Mouse (Mus musculus) gastrocnemius, postnatal 36 days (tissue): ENCODE measurements around the gene Lingo4. TPM values are rescaled to one million over a fixed set of nuclear protein-coding genes. Genes with fewer than 3 reads are reported as not detected.

Experiments used
- DNase-seq, 2 experiments: peaks; one replicate each; pipeline ENCODE4 v3.0.0; 2022
- intact Hi-C: fragments of 180-260 bp; cut with DNase I; formaldehyde crosslinking; loops from one replicate; pipeline ENCODE4 v1.15.1; 2025
- total RNA-seq, 2 experiments: library from RNA; stranded (reverse); gene quantifications; 2 replicates each; pipeline ENCODE4 v1.2.3; 2021

Gene Lingo4
- total RNA-seq, 2 experiments from 2014 or later: 0.15 to 0.26 TPM

GRCm38 (mm10) chr3:94383476-94383875, 14.8 kb upstream of the Lingo4 start:
- intact Hi-C loops: no loop called here
- no peak for DNase-seq

DNA sequence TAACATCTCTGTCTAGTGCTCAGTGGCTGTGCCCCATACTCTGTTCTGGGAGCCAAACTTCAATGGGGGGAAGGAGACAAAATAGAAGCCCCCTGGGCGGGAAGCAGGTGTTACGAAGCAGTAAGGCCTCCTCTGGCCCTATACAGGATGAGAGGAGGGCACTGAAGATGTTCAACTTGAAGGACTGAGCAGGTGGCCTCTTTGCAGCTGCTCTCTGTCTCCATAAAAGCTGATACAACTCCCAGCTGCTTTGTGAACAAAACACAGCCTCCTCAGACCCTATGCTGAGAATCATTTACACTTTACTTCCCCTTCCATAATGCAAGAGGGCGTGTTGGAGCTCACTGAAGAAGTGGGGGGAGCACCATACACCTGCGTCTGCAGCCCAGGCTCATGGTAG, 11.6 kb upstream of the Lingo4 start:
- intact Hi-C loops: no loop called here
- DNase-seq: no peak

DNA sequence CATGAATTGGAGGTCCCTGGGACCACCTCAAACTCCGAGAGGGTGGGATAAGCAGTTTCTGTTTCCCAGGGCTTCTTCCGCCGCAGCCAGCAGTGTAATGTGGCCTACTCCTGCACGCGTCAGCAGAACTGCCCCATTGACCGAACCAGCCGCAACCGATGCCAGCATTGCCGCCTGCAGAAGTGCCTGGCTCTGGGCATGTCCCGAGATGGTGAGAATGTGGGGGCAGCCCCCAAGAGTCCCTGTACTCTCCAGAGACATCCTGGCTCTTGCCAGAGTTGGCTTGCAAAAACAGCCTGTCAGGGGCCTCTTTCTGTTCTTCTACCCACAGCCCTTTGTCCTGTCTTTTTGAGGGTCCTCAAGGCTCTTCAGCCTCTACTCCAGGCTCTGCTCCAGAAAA, 10.9 kb upstream of the Lingo4 start:
- no peak for DNase-seq
- intact Hi-C loops: no loop called here

DNA sequence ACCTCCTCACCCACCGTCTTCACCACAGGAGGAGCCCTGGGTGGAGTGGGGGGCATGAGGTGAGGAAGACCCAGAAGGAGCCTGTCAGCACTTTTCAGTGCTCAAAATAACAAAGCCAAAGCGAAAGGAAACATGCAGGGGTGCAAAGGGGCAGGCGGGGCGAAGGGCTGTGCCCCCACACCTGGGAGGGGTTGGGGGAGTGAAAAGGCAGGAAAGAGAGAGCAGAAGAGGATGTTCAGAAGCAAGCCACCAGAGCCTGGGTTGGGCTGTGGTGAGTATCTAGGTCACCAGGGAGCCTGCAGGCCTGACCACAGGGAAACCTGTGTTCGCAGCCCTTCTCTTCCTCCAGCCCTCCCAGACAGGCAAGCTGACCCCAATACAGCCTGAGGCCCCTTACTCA, 10.3 kb upstream of the Lingo4 start:
- DNase-seq: no peak
- intact Hi-C loops: no loop called here

- intact Hi-C loops: no loop called here
- DNase-seq: no peak
Observed at GRCm38 (mm10) chr3:94389420-94389819, 8.9 kb upstream of the Lingo4 start.

DNA sequence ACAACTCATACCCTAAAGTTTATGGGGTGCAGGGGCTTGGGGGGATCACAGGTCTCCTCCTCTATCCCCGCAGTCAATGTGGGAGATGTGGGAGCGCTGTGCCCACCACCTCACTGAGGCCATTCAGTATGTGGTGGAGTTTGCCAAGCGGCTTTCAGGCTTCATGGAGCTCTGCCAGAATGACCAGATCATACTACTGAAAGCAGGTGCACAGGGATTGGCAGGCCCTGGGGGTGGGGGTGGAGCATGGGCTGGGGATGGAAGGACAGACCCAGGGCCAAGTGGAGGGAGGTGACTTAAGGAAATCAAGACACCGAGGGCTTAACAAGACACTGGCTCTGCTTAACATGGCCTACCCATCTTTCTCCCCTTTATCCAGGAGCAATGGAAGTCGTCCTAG, 7.3 kb upstream of the Lingo4 start:
- intact Hi-C loops: no loop called here
- no peak for DNase-seq

DNA sequence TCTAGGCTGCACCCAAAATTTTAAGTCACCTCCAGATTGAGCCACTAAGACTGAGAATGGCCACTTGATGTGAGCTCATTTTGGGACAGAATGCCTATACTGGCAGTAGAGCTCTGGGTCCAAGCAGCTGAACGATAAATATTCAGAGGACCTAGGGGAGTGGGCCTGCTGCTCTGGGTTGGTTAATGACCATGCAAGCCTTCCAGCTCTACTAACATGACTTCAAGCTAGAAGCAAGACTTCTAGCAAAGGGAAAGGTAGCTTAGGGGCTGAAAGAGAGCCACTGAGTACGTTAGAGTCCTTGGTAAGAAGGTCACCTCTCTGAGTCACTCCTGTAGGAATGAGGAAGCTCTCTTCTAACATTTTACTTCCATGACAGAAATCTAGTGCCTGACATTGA, 6.2 kb upstream of the Lingo4 start:
- no peak for DNase-seq
- intact Hi-C loops: no loop called here

DNA sequence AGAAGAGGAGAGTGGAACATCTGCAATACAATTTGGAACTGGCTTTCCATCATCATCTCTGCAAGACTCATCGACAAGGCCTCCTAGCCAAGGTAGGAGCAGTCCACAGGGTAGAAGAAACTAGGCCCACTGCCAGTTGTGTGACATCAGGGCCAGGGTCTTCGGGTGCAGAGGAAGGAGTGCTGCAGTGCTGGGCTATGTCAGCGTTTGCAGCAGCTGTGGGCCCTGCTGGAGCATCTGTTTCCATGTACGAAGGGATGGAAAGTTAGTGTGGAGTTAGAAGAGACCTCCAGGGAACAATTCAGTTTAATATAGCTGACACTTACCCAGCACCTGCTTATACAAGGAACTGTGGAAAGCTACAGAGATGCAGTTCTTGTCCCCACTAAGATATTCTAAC, 5.3 kb upstream of the Lingo4 start:
- intact Hi-C loops: no loop called here

GRCm38 (mm10) chr3:94396336-94396735, 2.0 kb upstream of the Lingo4 start:
- intact Hi-C loops: no loop called here
- no peak for DNase-seq

More for the DNA sequence above, 5.3 kb upstream of the Lingo4 start:
- DNase-seq: no peak

DNA sequence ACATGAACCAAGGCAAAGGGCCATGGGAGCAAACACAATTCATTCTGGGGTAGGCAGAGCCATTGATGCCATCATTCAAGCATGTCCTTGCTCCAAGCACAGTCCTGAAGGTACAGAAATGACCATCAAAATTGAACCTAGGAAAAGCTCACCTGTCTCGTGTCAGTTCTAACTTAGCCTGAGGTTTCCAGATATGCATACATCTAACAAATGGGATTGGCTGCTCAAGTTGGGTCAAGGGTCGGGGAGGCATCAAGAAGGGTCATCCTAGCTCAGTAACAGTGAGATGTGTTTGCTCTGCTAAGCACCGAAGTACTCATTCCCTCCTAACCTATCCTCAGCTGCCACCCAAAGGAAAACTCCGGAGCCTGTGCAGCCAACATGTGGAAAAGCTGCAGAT, 1.5 kb upstream of the Lingo4 start:
- no peak for DNase-seq
- intact Hi-C loops: no loop called here

DNA sequence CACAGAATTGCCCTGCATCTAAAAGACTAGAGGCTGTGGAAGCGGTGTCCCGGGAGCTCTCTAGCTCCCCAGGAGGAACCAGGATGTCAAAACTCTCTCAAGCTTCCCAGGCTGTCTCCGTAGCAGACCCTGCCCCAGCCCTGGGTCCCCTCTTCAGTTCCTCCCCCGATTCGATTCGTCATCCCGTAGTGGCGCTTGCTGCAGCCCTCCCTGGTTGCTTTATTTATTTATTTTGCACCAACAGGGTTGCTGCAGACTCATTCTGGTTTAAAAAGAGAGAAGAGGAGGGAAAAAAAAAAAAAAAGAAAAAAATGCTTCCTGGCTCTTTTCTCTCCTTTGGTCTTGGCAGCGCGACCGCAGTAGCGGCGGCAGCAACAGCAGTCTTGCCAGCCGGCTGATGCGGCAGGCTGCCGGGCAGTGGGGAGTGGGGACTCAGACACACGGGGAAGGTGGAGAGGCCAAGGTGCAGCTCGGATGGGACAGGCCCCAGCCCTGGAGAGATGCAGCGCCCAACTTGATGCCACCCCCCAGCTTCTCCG, 695 bp downstream of the Lingo4 start:
- DNase-seq: no peak
- intact Hi-C loops: no loop called here

DNA sequence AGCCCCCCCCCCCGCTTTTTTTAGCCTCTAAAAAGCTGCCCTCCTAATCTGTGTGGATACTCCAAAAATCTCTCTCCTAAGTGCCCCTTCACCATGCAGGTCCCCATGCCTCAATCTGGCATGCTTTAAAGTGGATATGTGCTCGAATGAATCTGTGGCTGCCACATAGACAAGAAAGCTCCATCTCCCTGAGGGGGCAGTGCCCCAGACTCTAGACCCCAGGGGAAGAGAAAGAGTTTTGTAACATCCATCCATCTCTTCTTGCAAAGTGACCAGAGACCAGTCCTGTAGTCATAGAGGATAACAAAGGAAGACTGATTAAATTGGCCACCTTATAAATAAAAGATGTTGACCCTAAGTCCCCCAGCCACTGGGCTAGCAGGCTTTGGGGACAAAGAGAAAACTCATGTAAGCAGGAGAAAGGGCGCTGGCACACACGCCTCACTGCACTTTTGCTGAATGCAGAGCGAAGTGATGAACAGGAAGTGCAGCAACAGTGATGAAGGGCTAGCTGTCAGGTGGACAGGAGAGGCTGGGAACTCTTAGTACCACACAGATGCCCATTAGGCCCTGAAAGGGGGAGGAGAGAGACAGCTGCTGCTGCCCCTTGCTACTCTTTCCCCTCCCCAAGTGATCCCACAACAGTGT, 1.5 kb downstream of the Lingo4 start:
- no peak for DNase-seq
- intact Hi-C loops: loop anchor here (5.0 kb wide), 1 partner anchor 38 kb away; no protein-coding TSS in a partner anchor

- intact Hi-C loops: loop anchor here (5.0 kb wide), 1 partner anchor 35 kb away; no protein-coding TSS in a partner anchor
- no peak for DNase-seq
Observed at GRCm38 (mm10) chr3:94402451-94402850, 4.1 kb downstream of the Lingo4 start.

- intact Hi-C loops: loop anchor here (5.0 kb wide), 1 partner anchor 33 kb away; no protein-coding TSS in a partner anchor
- DNase-seq: no peak
Observed at GRCm38 (mm10) chr3:94404366-94405054, 6.2 kb downstream of the Lingo4 start.

DNA sequence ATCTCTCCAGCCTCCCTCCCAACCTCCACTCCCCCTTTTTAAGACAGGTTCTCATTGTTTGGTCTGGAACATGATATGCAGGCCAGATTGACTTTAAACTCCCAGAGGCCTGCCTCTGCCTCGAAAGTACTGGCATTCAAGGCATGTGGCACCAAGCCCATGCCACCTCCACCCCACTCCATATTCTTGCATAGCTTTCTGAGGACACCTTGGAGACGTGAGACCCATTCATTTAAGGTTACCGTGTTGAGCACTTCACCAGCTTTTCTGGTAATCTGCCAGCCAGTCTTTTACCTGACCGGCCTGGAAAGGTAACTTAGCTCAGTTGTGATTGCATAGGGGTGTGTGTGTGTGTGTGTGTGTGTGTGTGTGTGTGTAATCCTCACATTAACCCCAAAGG, 7.2 kb downstream of the Lingo4 start:
- intact Hi-C loops: no loop called here
- no peak for DNase-seq

DNA sequence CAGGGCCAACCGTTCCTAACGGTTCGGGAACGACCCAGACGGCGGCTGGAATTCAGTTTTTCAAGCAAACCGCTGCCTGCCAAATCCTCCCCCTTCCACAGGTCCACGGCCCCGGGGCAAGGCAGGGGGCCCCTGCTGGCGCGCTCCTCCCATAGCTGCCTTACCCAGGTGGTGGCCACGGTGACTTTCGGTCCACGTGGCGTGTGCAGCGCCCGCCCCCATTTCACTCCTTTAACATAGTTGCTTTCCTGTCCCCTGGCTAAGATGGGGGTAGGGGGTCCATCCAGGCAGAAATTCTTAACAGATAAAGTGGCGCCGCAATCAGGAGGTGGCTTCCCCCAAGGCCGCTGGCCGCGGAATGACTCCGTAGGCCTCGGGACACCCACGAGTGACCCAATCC, 14.2 kb downstream of the Lingo4 start:
- no peak for DNase-seq
- intact Hi-C loops: no loop called here

DNA sequence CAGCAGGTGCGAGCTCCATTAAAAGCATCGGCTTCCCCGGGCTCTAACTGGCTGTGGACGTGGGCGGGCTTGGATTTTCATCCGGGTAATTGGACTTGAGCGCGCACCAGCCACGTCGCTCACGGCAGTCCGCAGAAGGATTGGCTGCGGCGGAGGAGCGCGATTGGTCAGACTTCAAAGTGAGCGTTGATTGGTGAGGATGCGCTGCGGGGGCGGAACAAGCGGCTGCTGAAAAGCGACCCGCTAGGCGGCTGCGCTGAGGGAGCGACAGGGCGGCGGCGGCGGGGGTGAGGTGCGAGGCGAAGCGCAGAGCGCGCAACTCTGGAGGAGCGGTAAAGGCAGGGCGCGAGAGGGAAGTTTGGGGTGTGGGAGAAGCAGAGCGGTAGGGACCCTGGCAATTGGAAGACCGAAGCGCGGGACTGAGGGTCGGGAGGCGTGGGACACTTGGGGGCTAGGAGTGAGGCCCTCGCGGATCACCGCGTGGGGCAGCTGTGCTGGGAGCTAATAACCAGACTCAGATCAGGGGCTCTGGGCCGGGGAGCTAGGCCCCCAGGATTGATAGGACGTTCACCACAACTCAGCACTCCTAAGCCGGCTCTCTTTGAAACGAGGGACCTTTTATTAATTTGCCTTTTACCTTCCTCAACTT, 14.8 kb downstream of the Lingo4 start, which contains the start of gene Tdrkh:
Gene Tdrkh, plus strand, starts transcription at position 243 of the 649 bp plus-strand sequence.
- intact Hi-C loops: no loop called here
- DNase-seq: peak; percentile 82 to 92

- intact Hi-C loops: no loop called here
- no peak for DNase-seq
Observed at GRCm38 (mm10) chr3:94430980-94431379, 32.7 kb downstream of the Lingo4 start.

DNA sequence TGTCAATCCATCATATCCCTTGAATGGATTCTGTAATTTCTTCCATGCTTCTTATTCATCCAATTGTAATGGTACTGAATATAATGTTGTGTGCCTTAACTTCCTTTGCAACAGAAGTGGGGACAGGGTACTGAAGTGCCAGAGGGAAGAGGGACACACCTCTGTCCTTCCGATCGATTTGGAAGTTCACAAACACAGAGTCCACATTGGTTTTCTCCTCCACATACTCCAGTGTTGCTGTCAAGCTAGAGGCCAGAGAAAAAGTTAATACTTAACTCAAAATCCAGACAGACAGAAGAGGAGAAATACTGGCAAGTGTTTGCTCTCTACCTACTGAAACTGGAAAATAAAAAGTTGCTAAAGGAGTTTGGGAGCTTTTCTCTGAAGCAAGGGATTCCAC, 36.0 kb downstream of the Lingo4 start:
- intact Hi-C loops: no loop called here

GRCm38 (mm10) chr3:94436420-94436819, 38.1 kb downstream of the Lingo4 start:
- no peak for DNase-seq
- intact Hi-C loops: loop anchor here (5.0 kb wide), 1 partner anchor 34 kb away; no protein-coding TSS in a partner anchor

More for the DNA sequence above, 36.0 kb downstream of the Lingo4 start:
- DNase-seq: no peak

DNA sequence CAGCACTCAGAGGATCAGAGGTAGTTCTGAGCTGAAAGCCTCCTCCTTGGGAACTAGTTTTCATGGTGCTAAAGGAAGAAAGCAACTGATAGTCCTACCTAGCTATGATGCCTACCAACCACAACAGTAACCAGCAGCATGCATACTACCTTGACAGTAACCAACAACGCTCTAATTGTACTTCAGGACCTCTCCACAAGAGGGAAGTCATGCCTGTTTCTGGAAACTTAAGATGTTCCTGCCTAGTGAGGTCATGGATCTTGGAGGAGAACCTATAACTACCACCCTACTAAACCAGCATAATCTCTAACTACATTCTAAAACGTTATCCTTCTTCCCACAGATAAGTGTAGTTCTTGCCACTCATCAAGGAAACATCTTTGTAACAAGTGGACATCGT, 42.9 kb downstream of the Lingo4 start:
- intact Hi-C loops: no loop called here

More for the DNA sequence above, 42.9 kb downstream of the Lingo4 start:
- no peak for DNase-seq
